Mouse (Mus musculus): ENCODE measurements around the gene Ints1.

DNA sequence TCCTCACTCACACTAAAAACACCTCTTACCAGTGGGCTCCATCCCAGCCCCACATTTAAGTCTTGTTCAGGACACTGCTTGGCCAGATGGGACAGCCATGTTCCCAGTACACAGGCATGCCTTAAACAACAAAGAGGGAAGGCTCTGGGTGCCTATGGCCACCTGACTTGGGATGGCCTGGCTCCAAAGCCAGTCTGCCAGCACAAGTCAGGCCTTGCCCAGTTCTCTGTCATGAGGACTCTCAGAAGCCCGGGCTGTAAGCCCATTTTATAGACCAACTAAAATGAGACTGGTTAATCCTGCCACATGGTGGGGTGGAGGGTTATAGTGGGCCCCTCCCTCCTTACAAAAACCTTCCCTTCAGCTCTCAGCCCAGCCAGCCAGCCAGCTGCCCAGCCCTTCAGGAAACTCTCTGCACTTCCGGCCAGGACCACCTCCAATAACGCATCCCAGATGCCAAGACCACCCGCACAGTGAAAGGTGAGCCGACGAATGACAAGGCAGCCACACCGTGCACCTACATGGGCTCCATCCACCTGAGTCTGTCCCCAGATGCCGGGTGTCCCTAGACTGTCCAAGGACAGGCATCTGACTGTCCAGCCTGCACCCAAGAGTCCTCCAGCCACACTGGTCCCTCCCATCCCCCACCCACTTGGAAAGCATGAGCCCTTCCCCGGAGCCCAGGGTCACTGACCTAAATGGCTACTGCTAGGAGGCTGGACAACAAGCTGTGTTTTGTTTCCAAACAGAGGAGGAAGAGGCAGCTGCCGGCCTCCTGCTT is 50.9 kb downstream of the Ints1 start:
- no peak for TF ChIP-seq CTCF (IDR thresholded peaks at IDR 0.05; ENCODE audit: borderline replicate concordance, insufficient read depth, low read length)
- TF ChIP-seq POLR2A (IDR thresholded peaks at IDR 0.05; ENCODE audit: low read depth, low read length): no peak
